Mouse (Mus musculus) layer of hippocampus, postnatal 25 days (tissue): ENCODE results near the gene Galnt11. TPM values are rescaled to one million over a fixed set of nuclear protein-coding genes. Genes with fewer than 3 reads are reported as not detected.
A peak's percentile ranks its signal among the peaks of the same experiment; 100 is the strongest.

Experiments
- DNase-seq, 2 experiments: peaks; one replicate each; pipeline ENCODE4 v3.0.0; 2022; ENCODE audit warnings: mixed read lengths in 2 of 2, low spot score in 1 of 2; ENCODE audit errors: extremely low spot score in 1 of 2
- total RNA-seq, 2 experiments: library from RNA; stranded (reverse); gene quantifications; 2 replicates each; pipeline ENCODE4 v1.2.3; 2021

Gene Galnt11
- total RNA-seq, 2 experiments from 2014 or later = 47.1 to 49.7 TPM

- DNase-seq = no peak
Observed at GRCm38 (mm10) chr5:25252825-25253544, 31.3 kb downstream of the Galnt11 start.

GRCm38 (mm10) chr5:25254491-25254890 lies 32.8 kb downstream of the Galnt11 start:
- DNase-seq = no peak

- DNase-seq = no peak
Observed at GRCm38 (mm10) chr5:25256686-25257085, 35.0 kb downstream of the Galnt11 start.

- no peak for DNase-seq
Observed at GRCm38 (mm10) chr5:25261452-25261851, 39.7 kb downstream of the Galnt11 start.

- no peak for DNase-seq
Observed at GRCm38 (mm10) chr5:25262266-25262665, 40.6 kb downstream of the Galnt11 start.

- DNase-seq = no peak
Observed at GRCm38 (mm10) chr5:25268258-25268888, 46.7 kb downstream of the Galnt11 start.

GRCm38 (mm10) chr5:25275629-25276028 lies 53.9 kb downstream of the Galnt11 start:
- DNase-seq = no peak

- DNase-seq = no peak
Observed at GRCm38 (mm10) chr5:25276365-25276764, 54.7 kb downstream of the Galnt11 start.

GRCm38 (mm10) chr5:25283988-25284387 lies 62.3 kb downstream of the Galnt11 start:
- DNase-seq = no peak

- peak in 1 of 2 experiments; percentile 27 for DNase-seq
Observed at GRCm38 (mm10) chr5:25296830-25297229, 75.1 kb downstream of the Galnt11 start.

GRCm38 (mm10) chr5:25310226-25310625 lies 88.5 kb downstream of the Galnt11 start:
- DNase-seq = no peak

GRCm38 (mm10) chr5:25313881-25314280 lies 92.2 kb downstream of the Galnt11 start:
- DNase-seq = no peak

Other genes with a start within 250 kb of the Galnt11 start
- gene Prkag2, start 121.3 kb upstream of the Galnt11 start, total RNA-seq = 100 to 1,000 TPM; 159 to 167 TPM
- not detected for gene Galntl5, start 40.4 kb upstream of the Galnt11 start, total RNA-seq
- not detected for gene E130116L18Rik, start 1.2 kb downstream of the Galnt11 start, total RNA-seq